In the genomic region with DNA sequence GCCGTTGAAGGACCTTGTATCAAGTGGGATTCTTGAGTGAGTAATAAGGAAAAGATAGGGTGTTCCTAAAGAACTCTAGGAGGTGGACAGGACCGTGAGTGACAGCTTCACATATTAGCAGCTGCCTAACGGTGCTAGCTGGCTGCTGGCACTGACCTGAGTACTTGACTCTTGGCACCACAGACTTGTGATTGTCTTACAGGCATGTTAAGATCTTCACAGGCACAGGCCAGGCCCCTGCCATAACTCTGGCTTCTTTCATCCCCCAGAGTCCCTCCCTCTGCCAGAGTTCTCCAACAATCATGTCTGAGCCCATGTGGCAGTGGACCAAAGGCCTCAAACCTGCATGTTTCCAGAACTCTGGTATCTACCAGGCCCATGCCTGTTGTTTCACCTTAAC, we compare ENCODE assay signal across 8 mouse cellular contexts. TPM values are rescaled to one million over a fixed set of nuclear protein-coding genes. Genes with fewer than 3 reads are reported as not detected.
DNase-seq lines count a peak whose midpoint lies in the region; ATAC-seq and TF ChIP-seq lines count a peak whose summit lies in the region.
"Had no signal": no experiment of that assay in that cellular context is flagged by ENCODE, and none has a peak within 500 bp of the region (broad histone marks: within the 10 kb centered on the region; RNA-seq: fewer than 3 reads in every experiment).

No protein-coding gene starts in this region.

- no peak for TF ChIP-seq CTCF in intestine, postnatal 0 days (IDR thresholded peaks at IDR 0.05; ENCODE audit: low read depth)

- H3K4me2 ChIP-seq in intestine, embryonic 15.5 days (replicated peaks) = no peak overlapping the region
- no peak overlapping the region for H3K4me2 ChIP-seq in intestine, postnatal 0 days (replicated peaks; ENCODE audit: low read depth)
- H3K4me2 ChIP-seq in heart, embryonic 14.5 days (ENCODE audit: low read length) = no peak overlapping the region
- H3K4me2 ChIP-seq in hindbrain, embryonic 14.5 days (replicated peaks) = no peak overlapping the region
- H3K4me2 ChIP-seq in neural tube, embryonic 12.5 days (replicated peaks) = 0 out of 2 replicates have a peak overlapping the region, but pooled peaks have one; percentile 3

- no peak overlapping the region for H3K9ac ChIP-seq in intestine, embryonic 15.5 days
- H3K9ac ChIP-seq in intestine, postnatal 0 days (ENCODE audit: low read depth, low read length) = no peak overlapping the region
- H3K9ac ChIP-seq in heart, embryonic 14.5 days (ENCODE audit: low read length) = no peak overlapping the region
- peak overlapping the region; percentile 26; the same call in 1 of the 2 replicates for H3K9ac ChIP-seq in hindbrain, embryonic 14.5 days
- H3K9ac ChIP-seq in neural tube, embryonic 12.5 days = no peak overlapping the region

- no peaks in the 10 kb centered on the region for H3K27me3 ChIP-seq in intestine, embryonic 15.5 days (replicated peaks)
- H3K27me3 ChIP-seq in intestine, postnatal 0 days (replicated peaks; ENCODE audit: control insufficient read depth, insufficient read depth, low read length) = no peaks in the 10 kb centered on the region
- no peaks in the 10 kb centered on the region for H3K27me3 ChIP-seq in heart, embryonic 14.5 days (ENCODE audit: control insufficient read depth, insufficient read depth, low read length)
- H3K27me3 ChIP-seq in hindbrain, embryonic 14.5 days (ENCODE audit: control insufficient read depth, insufficient read depth, low read length) = no peaks in the 10 kb centered on the region
- no peaks in the 10 kb centered on the region for H3K27me3 ChIP-seq in neural tube, embryonic 12.5 days (replicated peaks)

- no peak overlapping the region for H3K4me3 ChIP-seq in intestine, embryonic 15.5 days (replicated peaks)
- no peak overlapping the region for H3K4me3 ChIP-seq in intestine, postnatal 0 days (ENCODE audit: low read depth, low read length)
- H3K4me3 ChIP-seq in heart, embryonic 14.5 days (ENCODE audit: control insufficient read depth in 1 of 2, insufficient read depth in 1 of 2, low read depth in 1 of 2, low read length in 2 of 2) = no peak overlapping the region
- no peak overlapping the region for H3K4me3 ChIP-seq in hindbrain, embryonic 14.5 days (replicated peaks; ENCODE audit: low read length)
- H3K4me3 ChIP-seq in neural tube, embryonic 12.5 days = no peak overlapping the region

- DNase-seq in hindbrain, embryonic 14.5 days (ENCODE audit: low spot score) = no peak
- DNase-seq in layer of hippocampus, postnatal 36 days = no peak
- no peak for DNase-seq in thymus, postnatal 4 days

- peak overlapping the region; percentile 19; the same call in 1 of the 2 replicates for H3K27ac ChIP-seq in intestine, embryonic 15.5 days
- H3K27ac ChIP-seq in intestine, postnatal 0 days (ENCODE audit: low read depth, low read length) = no peak overlapping the region
- H3K27ac ChIP-seq in heart, embryonic 14.5 days (replicated peaks in 1 of 2; ENCODE audit: control insufficient read depth in 1 of 2, insufficient read depth in 1 of 2, low read depth in 2 of 2, low read length in 2 of 2) = peak overlapping the region; percentile 13 to 39; a peak in 3 of 4 replicates
- H3K27ac ChIP-seq in hindbrain, embryonic 14.5 days = peak overlapping the region; percentile 69
- peak overlapping the region; percentile 34; the same call in 1 of the 2 replicates for H3K27ac ChIP-seq in neural tube, embryonic 12.5 days

- 49% methylated on average over 3 of the region's 3 CpGs for WGBS in intestine, embryonic 15.5 days
- WGBS in intestine, postnatal 0 days = 48% methylated on average over 3 of the region's 3 CpGs
- WGBS in heart, embryonic 14.5 days = 40% methylated on average over 3 of the region's 3 CpGs
- 61% methylated on average over 3 of the region's 3 CpGs for WGBS in hindbrain, embryonic 14.5 days
- 75% methylated on average over 3 of the region's 3 CpGs for WGBS in neural tube, embryonic 12.5 days

- ATAC-seq in intestine, embryonic 15.5 days = no peak
- ATAC-seq in intestine, postnatal 0 days = no peak
- no peak for ATAC-seq in heart, embryonic 14.5 days (ENCODE audit: insufficient number of reproducible peaks, insufficient read depth, low FRiP score, low read depth)
- ATAC-seq in hindbrain, embryonic 14.5 days (ENCODE audit: low FRiP score) = no peak
- ATAC-seq in neural tube, embryonic 12.5 days (ENCODE audit: low FRiP score, low read depth) = no peak

- no peaks in the 10 kb centered on the region for H3K36me3 ChIP-seq in intestine, embryonic 15.5 days
- H3K36me3 ChIP-seq in intestine, postnatal 0 days (ENCODE audit: control insufficient read depth, insufficient read depth) = peaks cover 6% of the 10 kb centered on the region; the same call in 1 of the 2 replicates
- H3K36me3 ChIP-seq in heart, embryonic 14.5 days (ENCODE audit: control insufficient read depth, insufficient read depth, low read length) = 0 out of 2 replicates have a peak, but pooled peaks cover 10% of the 10 kb centered on the region
- H3K36me3 ChIP-seq in hindbrain, embryonic 14.5 days (replicated peaks; ENCODE audit: control insufficient read depth, insufficient read depth) = no peaks in the 10 kb centered on the region
- peaks cover 7% of the 10 kb centered on the region; the same call in 1 of the 2 replicates for H3K36me3 ChIP-seq in neural tube, embryonic 12.5 days

- no peaks in the 10 kb centered on the region for H3K9me3 ChIP-seq in intestine, embryonic 15.5 days
- H3K9me3 ChIP-seq in intestine, postnatal 0 days (ENCODE audit: control insufficient read depth) = no peaks in the 10 kb centered on the region
- H3K9me3 ChIP-seq in heart, embryonic 14.5 days (ENCODE audit: control insufficient read depth, low read length) = no peaks in the 10 kb centered on the region
- no peaks in the 10 kb centered on the region for H3K9me3 ChIP-seq in hindbrain, embryonic 14.5 days (ENCODE audit: control insufficient read depth, low read length)
- H3K9me3 ChIP-seq in neural tube, embryonic 12.5 days = no peaks in the 10 kb centered on the region
- H3K9me3 ChIP-seq: G1E had no signal

- H3K4me1 ChIP-seq in intestine, embryonic 15.5 days (replicated peaks) = peaks cover 44% of the 10 kb centered on the region
- peaks cover 31% of the 10 kb centered on the region; the same call in 1 of the 2 replicates for H3K4me1 ChIP-seq in intestine, postnatal 0 days (replicated peaks; ENCODE audit: control insufficient read depth, insufficient read depth, low read length)
- H3K4me1 ChIP-seq in heart, embryonic 14.5 days (ENCODE audit: control insufficient read depth in 2 of 2, insufficient read depth in 2 of 2, low read length in 2 of 2) = peaks cover 38 to 60% of the 10 kb centered on the region in 2 experiments
- H3K4me1 ChIP-seq in hindbrain, embryonic 14.5 days (replicated peaks; ENCODE audit: control insufficient read depth, insufficient read depth, low read length) = peaks cover 64% of the 10 kb centered on the region
- peaks cover 96% of the 10 kb centered on the region for H3K4me1 ChIP-seq in neural tube, embryonic 12.5 days

RNA-seq across cellular contexts. Expression of a gene that starts 48.1 kb away (rescaled TPM):
- polyA plus RNA-seq in intestine, embryonic 15.5 days (2015; fragmentation: Nextera tagmentation; extraction: Ambion mirVana) = 103 and 115 TPM in 2 replicates
- polyA plus RNA-seq in intestine, postnatal 0 days (2015; fragmentation: Nextera tagmentation; extraction: Ambion mirVana) = 51.4 and 52.8 TPM in 2 replicates
- 98.4 and 103 TPM in 2 replicates for polyA plus RNA-seq in heart, embryonic 14.5 days (2014; fragmentation: Nextera tagmentation; extraction: Ambion mirVana)
- polyA plus RNA-seq in hindbrain, embryonic 14.5 days (2014; fragmentation: Nextera tagmentation; extraction: Ambion mirVana) = 86.2 and 89.8 TPM in 2 replicates
- polyA plus RNA-seq in neural tube, embryonic 12.5 days (2016; fragmentation: Nextera tagmentation; extraction: Ambion mirVana) = 94.2 and 95.4 TPM in 2 replicates
- 10 to 100 TPM; 60.4 to 62.9 TPM for total RNA-seq in layer of hippocampus, postnatal 36 days (2021)

RNA-seq across cellular contexts. Expression of a gene that starts 48.3 kb away (rescaled TPM):
- polyA plus RNA-seq in intestine, embryonic 15.5 days (2015; fragmentation: Nextera tagmentation; extraction: Ambion mirVana) = 6.1 and 6.6 TPM in 2 replicates
- 3.6 and 4.0 TPM in 2 replicates for polyA plus RNA-seq in intestine, postnatal 0 days (2015; fragmentation: Nextera tagmentation; extraction: Ambion mirVana)
- polyA plus RNA-seq in heart, embryonic 14.5 days (2014; fragmentation: Nextera tagmentation; extraction: Ambion mirVana) = 1.7 and 5.1 TPM in 2 replicates
- 2.7 and 4.8 TPM in 2 replicates for polyA plus RNA-seq in hindbrain, embryonic 14.5 days (2014; fragmentation: Nextera tagmentation; extraction: Ambion mirVana)
- 4.3 and 5.2 TPM in 2 replicates for polyA plus RNA-seq in neural tube, embryonic 12.5 days (2016; fragmentation: Nextera tagmentation; extraction: Ambion mirVana)
- total RNA-seq in layer of hippocampus, postnatal 36 days (2021) = 10 to 100 TPM in 1 of 2 experiments, 1 to 10 TPM in 1; 8.2 to 10.2 TPM
